Mouse (Mus musculus): ENCODE data around the gene Olfml2b. TPM values are rescaled to one million over a fixed set of nuclear protein-coding genes. Genes with fewer than 3 reads are reported as not detected.

Olfml2b gene
- polyA plus RNA-seq, 1 experiment from 2014 or later = 4.5 TPM

DNA sequence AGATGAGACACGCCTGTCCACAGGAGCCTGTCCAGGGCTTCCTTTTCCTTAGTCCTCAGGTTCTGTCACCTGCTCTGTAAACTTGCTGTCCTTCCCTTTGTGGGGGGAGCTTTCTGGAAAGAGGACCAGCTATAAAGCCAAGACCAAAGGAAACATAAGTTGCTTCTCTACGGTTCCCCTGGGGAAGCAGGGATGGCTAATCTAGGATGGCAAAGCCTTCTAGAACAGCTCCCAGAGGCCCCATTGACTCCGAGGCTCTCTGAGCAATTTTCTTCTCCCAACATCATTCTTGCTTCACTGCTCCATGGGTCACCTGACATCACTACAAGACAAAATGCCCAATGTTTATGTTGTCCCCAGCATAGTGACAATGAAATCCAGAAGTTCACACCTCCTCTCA, 32.7 kb upstream of the Olfml2b start:
- H3K4me2 ChIP-seq (replicated peaks; ENCODE audit: low read depth, low read length) = no peak overlapping the region
- no peak overlapping the region for H3K4me3 ChIP-seq (ENCODE audit: low read depth, low read length)
- 88% methylated on average over 3 of the region's 3 CpGs for WGBS
- no peak overlapping the region for H3K27ac ChIP-seq (ENCODE audit: low read depth, low read length)
- no peaks in the 10 kb centered on the region for H3K9me3 ChIP-seq (ENCODE audit: control insufficient read depth, low read length)
- ATAC-seq (ENCODE audit: low FRiP score) = no peak
- no peaks in the 10 kb centered on the region for H3K36me3 ChIP-seq (ENCODE audit: control insufficient read depth, insufficient read depth, low read length)
- H3K27me3 ChIP-seq (ENCODE audit: control insufficient read depth, insufficient read depth, low read length) = no peaks in the 10 kb centered on the region
- H3K9ac ChIP-seq (ENCODE audit: low read depth, low read length) = no peak overlapping the region
- DNase-seq (ENCODE audit: low spot score) = no peak
- H3K4me1 ChIP-seq (replicated peaks; ENCODE audit: control insufficient read depth, insufficient read depth, low read length) = no peaks in the 10 kb centered on the region

DNA sequence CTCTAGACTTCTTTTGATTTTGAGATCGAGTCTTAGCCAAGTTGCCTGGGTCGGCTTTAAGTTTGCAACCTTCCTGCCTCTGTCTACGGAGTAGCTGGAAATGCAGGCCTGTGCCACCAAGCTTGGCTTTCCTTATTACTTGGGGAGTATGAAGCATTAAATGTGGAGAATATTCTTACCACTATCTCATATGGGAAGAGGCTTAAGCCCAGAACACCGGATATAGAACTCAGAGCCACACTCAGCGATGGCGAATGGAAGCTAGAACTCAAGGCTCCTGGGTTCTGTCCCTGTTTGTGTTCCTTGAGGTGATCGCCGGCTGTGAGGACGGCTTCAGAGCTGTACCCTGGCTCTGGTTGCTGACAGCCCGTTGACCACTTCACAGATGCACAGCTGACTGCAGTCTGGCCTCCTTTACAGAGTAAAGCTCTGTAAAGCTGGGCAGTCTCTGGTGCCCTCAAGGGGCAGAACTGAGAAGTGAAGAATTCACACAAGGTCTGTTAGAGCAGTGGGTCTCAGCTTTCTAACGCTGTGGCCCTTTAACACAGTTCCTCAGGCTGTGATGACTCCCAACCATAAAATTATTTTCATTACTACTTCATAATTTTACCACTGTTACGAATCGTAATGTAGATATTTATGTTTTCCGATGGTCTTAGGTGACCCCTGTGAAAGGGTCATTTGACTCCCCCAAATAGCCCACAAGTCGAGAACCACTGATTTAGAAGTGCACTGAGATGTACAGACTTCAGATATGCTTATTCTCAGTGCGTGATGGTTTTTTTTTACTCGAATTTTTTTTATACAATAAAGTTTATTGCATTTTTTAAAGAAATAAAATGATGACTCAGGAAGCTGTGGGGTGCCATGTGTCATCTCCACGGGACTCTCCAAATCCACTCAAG, 31.1 kb upstream of the Olfml2b start:
- Histone ChIP-seq H3K4me1 (replicated peaks; ENCODE audit: control insufficient read depth, insufficient read depth, low read length) (no peaks in the 10 kb centered on the region), H3K9me3 (ENCODE audit: control insufficient read depth, low read length) (no peaks in the 10 kb centered on the region), H3K9ac (ENCODE audit: low read depth, low read length) (no peak overlapping the region), H3K27ac (ENCODE audit: low read depth, low read length) (no peak overlapping the region), H3K36me3 (ENCODE audit: control insufficient read depth, insufficient read depth, low read length) (no peaks in the 10 kb centered on the region), H3K27me3 (ENCODE audit: control insufficient read depth, insufficient read depth, low read length) (no peaks in the 10 kb centered on the region), H3K4me3 (ENCODE audit: low read depth, low read length) (no peak overlapping the region), H3K4me2 (replicated peaks; ENCODE audit: low read depth, low read length) (no peak overlapping the region)
- ATAC-seq (ENCODE audit: low FRiP score) = peak; percentile 90
- peak; percentile 84 for DNase-seq (ENCODE audit: low spot score)
- 62% methylated on average over 18 of the region's 18 CpGs for WGBS

DNA sequence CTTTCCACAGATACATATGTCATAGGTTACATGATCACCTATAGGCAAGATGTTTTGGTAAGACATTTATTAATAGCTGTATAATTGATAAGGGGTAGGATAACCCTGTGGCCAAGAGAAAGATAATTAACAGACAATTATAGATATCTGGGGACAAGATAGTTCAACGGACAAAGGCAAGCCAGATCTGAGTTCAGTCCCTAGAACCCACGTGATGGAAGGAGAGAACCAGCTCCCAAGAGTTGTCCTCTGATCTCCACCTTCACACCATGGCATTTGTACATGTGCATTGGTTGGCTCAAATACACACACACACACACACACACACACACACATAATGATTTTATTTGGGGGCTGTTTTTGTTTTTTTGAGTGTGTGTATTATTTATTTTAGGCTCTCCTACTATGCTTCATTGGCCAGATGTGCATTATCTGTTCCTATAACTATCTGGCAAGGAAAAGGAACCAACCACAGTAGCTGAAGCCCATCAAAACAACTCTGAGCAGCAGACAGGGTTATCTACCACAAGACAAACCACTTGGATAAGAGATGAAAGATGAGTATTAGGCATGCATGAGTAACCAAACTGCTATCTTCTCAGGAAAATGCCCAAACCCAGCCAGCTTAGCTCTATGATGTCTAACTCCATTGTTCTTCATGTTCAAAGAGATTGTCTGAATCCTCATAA, 24.5 kb upstream of the Olfml2b start:
- Histone ChIP-seq H3K27ac (ENCODE audit: low read depth, low read length) (no peak overlapping the region), H3K4me3 (ENCODE audit: low read depth, low read length) (no peak overlapping the region), H3K27me3 (ENCODE audit: control insufficient read depth, insufficient read depth, low read length) (no peaks in the 10 kb centered on the region), H3K4me2 (replicated peaks; ENCODE audit: low read depth, low read length) (no peak overlapping the region), H3K9ac (ENCODE audit: low read depth, low read length) (no peak overlapping the region), H3K9me3 (ENCODE audit: control insufficient read depth, low read length) (no peaks in the 10 kb centered on the region), H3K4me1 (replicated peaks; ENCODE audit: control insufficient read depth, insufficient read depth, low read length) (no peaks in the 10 kb centered on the region), H3K36me3 (ENCODE audit: control insufficient read depth, insufficient read depth, low read length) (no peaks in the 10 kb centered on the region)
- 82% methylated on average over 2 of the region's 2 CpGs for WGBS
- ATAC-seq (ENCODE audit: low FRiP score) (no peak), DNase-seq (ENCODE audit: low spot score) (no peak)

DNA sequence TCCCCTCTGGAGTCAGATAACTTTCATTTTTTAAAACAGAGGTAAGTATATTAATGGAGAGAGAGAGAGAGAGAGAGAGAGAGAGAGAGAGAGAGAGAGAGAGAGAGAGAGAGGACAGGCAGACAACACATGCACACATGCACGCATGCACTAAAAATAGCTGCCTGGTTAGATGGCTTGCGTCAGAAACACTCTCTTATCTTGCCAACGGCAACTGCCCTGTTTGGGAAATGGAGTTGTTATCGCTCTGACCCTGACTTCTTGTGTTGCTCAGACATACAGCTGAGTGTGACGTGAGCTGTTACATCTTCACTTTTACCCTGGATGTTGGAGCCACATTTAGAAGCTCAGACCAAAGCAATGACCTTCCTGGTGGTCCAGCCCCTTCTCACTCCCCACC, 21.4 kb upstream of the Olfml2b start:
- WGBS = 81% methylated on average over 5 of the region's 5 CpGs
- no peak overlapping the region for H3K4me3 ChIP-seq (ENCODE audit: low read depth, low read length)
- DNase-seq (ENCODE audit: low spot score) (no peak), ATAC-seq (ENCODE audit: low FRiP score) (no peak)
- no peaks in the 10 kb centered on the region for H3K36me3 ChIP-seq (ENCODE audit: control insufficient read depth, insufficient read depth, low read length)
- H3K27ac ChIP-seq (ENCODE audit: low read depth, low read length) = no peak overlapping the region
- H3K9ac ChIP-seq (ENCODE audit: low read depth, low read length) = no peak overlapping the region
- H3K27me3 ChIP-seq (ENCODE audit: control insufficient read depth, insufficient read depth, low read length) = no peaks in the 10 kb centered on the region
- no peak overlapping the region for H3K4me2 ChIP-seq (replicated peaks; ENCODE audit: low read depth, low read length)
- no peaks in the 10 kb centered on the region for H3K9me3 ChIP-seq (ENCODE audit: control insufficient read depth, low read length)
- H3K4me1 ChIP-seq (replicated peaks; ENCODE audit: control insufficient read depth, insufficient read depth, low read length) = no peaks in the 10 kb centered on the region

DNA sequence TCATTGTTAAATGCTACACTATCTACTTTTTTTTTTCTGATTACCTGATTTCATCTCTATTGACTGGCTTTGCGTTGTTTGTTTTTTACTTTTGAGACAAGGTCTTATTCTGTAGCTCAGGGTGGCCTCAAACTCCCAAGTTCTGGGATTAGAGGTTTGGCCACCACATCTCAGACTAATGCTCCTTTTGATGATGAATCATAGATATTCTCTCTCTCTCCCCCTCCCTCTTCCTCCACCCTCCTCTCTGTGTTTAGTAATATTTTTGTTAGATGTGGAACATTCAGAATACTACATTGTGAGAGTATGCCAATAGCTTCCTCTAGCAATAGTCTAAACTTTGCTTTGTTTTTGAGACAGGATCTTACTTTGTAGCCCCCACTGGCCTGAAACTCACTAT, 20.9 kb upstream of the Olfml2b start:
- no peaks in the 10 kb centered on the region for H3K27me3 ChIP-seq (ENCODE audit: control insufficient read depth, insufficient read depth, low read length)
- no peak for DNase-seq (ENCODE audit: low spot score)
- H3K27ac ChIP-seq (ENCODE audit: low read depth, low read length) = no peak overlapping the region
- ATAC-seq (ENCODE audit: low FRiP score) = no peak
- WGBS = 93% methylated on average over 1 of the region's 1 CpGs
- no peaks in the 10 kb centered on the region for H3K4me1 ChIP-seq (replicated peaks; ENCODE audit: control insufficient read depth, insufficient read depth, low read length)
- no peak overlapping the region for H3K9ac ChIP-seq (ENCODE audit: low read depth, low read length)
- no peaks in the 10 kb centered on the region for H3K36me3 ChIP-seq (ENCODE audit: control insufficient read depth, insufficient read depth, low read length)
- H3K4me3 ChIP-seq (ENCODE audit: low read depth, low read length) = no peak overlapping the region
- no peak overlapping the region for H3K4me2 ChIP-seq (replicated peaks; ENCODE audit: low read depth, low read length)
- H3K9me3 ChIP-seq (ENCODE audit: control insufficient read depth, low read length) = no peaks in the 10 kb centered on the region

DNA sequence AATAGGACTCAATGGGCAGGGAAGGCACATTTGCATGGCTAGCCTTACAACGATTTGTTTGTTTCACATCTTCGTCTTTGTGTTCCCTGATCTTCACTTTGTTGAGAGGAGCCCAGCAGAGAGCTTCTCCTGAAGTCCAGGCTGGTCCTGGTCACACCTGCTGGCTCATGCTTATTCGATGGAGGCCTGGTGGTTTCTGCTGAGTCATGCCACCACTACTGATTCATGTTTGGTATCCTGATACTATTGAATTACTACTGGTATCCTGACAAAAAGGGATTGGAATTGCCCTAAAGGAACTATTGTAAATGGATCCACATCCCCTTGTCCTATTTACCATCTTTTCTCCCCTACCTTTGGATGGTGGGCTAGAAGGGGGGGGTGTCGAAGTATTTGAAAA, 13.8 kb upstream of the Olfml2b start:
- Histone ChIP-seq H3K27ac (ENCODE audit: low read depth, low read length) (no peak overlapping the region), H3K4me3 (ENCODE audit: low read depth, low read length) (no peak overlapping the region), H3K9me3 (ENCODE audit: control insufficient read depth, low read length) (no peaks in the 10 kb centered on the region), H3K27me3 (ENCODE audit: control insufficient read depth, insufficient read depth, low read length) (no peaks in the 10 kb centered on the region), H3K4me1 (replicated peaks; ENCODE audit: control insufficient read depth, insufficient read depth, low read length) (no peaks in the 10 kb centered on the region), H3K9ac (ENCODE audit: low read depth, low read length) (no peak overlapping the region), H3K36me3 (ENCODE audit: control insufficient read depth, insufficient read depth, low read length) (no peaks in the 10 kb centered on the region), H3K4me2 (replicated peaks; ENCODE audit: low read depth, low read length) (no peak overlapping the region)
- DNase-seq (ENCODE audit: low spot score) (no peak), ATAC-seq (ENCODE audit: low FRiP score) (no peak)
- WGBS = 92% methylated on average over 4 of the region's 4 CpGs

DNA sequence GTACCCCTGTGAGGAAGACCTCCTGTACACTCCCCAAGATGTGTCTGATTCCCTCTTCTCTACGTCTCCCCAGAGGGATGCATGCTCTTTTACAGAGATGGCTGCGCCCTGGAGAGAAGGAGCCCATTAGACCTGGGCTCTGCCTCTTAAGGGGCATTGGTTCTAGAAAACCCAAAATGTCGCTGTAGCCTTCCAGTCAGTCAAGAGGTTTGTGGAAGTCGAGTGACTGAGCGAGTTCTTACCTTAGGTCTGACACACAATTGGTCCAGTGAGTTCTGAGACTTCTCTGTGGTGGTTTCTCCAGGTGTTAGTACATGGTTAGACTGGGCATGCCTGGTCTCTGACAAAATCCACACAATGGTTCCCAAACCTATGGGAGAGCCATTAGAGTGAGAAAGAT, 12.8 kb upstream of the Olfml2b start:
- Histone ChIP-seq H3K4me2 (replicated peaks; ENCODE audit: low read depth, low read length) (no peak overlapping the region), H3K36me3 (ENCODE audit: control insufficient read depth, insufficient read depth, low read length) (no peaks in the 10 kb centered on the region), H3K4me1 (replicated peaks; ENCODE audit: control insufficient read depth, insufficient read depth, low read length) (no peaks in the 10 kb centered on the region), H3K9ac (ENCODE audit: low read depth, low read length) (no peak overlapping the region), H3K27ac (ENCODE audit: low read depth, low read length) (no peak overlapping the region), H3K4me3 (ENCODE audit: low read depth, low read length) (no peak overlapping the region), H3K27me3 (ENCODE audit: control insufficient read depth, insufficient read depth, low read length) (no peaks in the 10 kb centered on the region), H3K9me3 (ENCODE audit: control insufficient read depth, low read length) (no peaks in the 10 kb centered on the region)
- 89% methylated on average over 5 of the region's 5 CpGs for WGBS
- no peak for ATAC-seq (ENCODE audit: low FRiP score)
- DNase-seq (ENCODE audit: low spot score) = no peak

DNA sequence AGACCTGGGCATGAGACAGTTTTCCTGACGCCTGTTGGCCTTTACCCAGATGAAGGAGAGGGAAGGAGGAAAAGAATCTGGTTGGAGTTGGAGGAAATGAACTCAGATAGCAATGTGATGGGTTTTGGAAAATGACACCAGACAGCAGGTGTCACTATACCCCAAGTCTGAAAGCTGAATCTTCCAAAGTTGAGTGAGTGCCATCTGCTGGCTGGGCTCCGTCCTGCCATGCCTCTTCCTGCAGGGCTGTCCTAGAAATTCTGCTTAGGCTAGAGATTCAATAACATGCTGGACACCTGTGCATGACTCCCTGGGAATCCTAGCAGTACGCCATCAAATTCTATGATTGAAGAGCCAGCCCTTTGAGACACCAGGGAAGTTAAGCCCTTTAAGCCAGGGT, 11.9 kb upstream of the Olfml2b start:
- Histone ChIP-seq H3K9me3 (ENCODE audit: control insufficient read depth, low read length) (no peaks in the 10 kb centered on the region), H3K4me2 (replicated peaks; ENCODE audit: low read depth, low read length) (no peak overlapping the region), H3K4me1 (replicated peaks; ENCODE audit: control insufficient read depth, insufficient read depth, low read length) (no peaks in the 10 kb centered on the region), H3K9ac (ENCODE audit: low read depth, low read length) (no peak overlapping the region), H3K27me3 (ENCODE audit: control insufficient read depth, insufficient read depth, low read length) (no peaks in the 10 kb centered on the region), H3K36me3 (ENCODE audit: control insufficient read depth, insufficient read depth, low read length) (no peaks in the 10 kb centered on the region), H3K4me3 (ENCODE audit: low read depth, low read length) (no peak overlapping the region), H3K27ac (ENCODE audit: low read depth, low read length) (no peak overlapping the region)
- ATAC-seq (ENCODE audit: low FRiP score) = peak; percentile 61; the same call in 1 of the 2 replicates
- WGBS = 17% methylated on average over 3 of the region's 3 CpGs
- peak; percentile 80 for DNase-seq (ENCODE audit: low spot score)

DNA sequence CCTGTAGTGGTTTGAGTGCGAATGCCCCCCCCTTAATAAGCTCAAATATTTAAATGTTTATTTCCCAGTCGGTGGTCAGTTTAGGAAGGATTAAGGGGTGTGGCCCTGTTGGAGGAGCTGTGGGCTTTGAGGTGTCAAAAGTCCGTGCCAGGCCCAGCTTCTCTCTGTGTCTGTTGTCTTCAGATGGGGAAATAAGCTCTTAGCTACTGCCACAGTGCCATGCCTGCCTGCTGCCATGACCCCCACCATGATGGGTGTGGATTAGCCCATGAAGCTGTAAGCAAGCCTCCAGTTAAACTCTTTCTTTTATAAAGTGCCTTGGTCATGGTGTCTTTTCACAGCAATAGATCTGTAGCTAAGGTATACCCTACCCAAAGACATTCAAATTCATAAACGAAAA, 11.5 kb upstream of the Olfml2b start:
- WGBS = 73% methylated on average over 4 of the region's 4 CpGs
- ATAC-seq (ENCODE audit: low FRiP score) (no peak), DNase-seq (ENCODE audit: low spot score) (no peak)
- no peaks in the 10 kb centered on the region for H3K9me3 ChIP-seq (ENCODE audit: control insufficient read depth, low read length)
- H3K27me3 ChIP-seq (ENCODE audit: control insufficient read depth, insufficient read depth, low read length) = no peaks in the 10 kb centered on the region
- H3K4me1 ChIP-seq (replicated peaks; ENCODE audit: control insufficient read depth, insufficient read depth, low read length) = no peaks in the 10 kb centered on the region
- no peak overlapping the region for H3K4me2 ChIP-seq (replicated peaks; ENCODE audit: low read depth, low read length)
- no peak overlapping the region for H3K9ac ChIP-seq (ENCODE audit: low read depth, low read length)
- H3K27ac ChIP-seq (ENCODE audit: low read depth, low read length) = no peak overlapping the region
- no peak overlapping the region for H3K4me3 ChIP-seq (ENCODE audit: low read depth, low read length)
- H3K36me3 ChIP-seq (ENCODE audit: control insufficient read depth, insufficient read depth, low read length) = no peaks in the 10 kb centered on the region
